Comparison of ENCODE assay signal across 11 mouse cellular contexts in the genomic region with DNA sequence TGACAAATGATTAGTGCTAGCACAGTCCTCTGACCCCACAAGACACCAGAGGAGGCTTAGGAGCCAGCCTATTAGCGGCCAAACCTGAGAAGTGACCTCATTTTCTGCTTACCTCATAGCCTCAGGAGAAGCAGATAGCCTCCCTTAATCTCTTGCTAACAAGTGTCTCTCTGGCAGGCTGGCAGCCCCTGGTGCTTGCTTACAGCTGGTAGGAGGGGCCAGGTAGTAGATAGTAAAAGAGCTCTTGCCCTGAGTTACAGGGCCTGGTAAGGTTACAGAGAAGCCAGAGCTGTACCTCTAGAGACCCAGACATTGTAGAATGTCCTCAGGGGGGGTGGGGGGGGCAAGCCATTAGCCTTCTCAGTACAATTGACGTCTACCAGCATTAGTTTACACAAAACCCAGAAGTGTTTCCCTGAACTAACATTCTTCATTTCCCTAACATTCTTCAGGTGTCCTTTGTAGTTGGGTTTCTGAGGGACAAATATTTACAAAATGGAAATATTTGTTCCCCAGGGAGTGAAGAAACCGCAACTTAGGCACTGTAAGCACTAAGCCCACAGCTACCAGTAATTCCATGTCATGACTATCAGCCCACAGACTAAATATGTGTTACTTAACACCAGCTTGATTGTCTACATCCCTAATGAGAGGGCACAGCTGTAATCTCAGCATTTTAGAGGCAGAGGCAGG. TPM values are rescaled to one million over a fixed set of nuclear protein-coding genes. Genes with fewer than 3 reads are reported as not detected.
A peak's percentile ranks its signal among the peaks of the same experiment; 100 is the strongest.
DNase-seq lines count a peak whose midpoint lies in the region; ATAC-seq and TF ChIP-seq lines count a peak whose summit lies in the region.
"Had no signal": no experiment of that assay in that cellular context is flagged by ENCODE, and none has a peak within 500 bp of the region (broad histone marks: within the 10 kb centered on the region; RNA-seq: fewer than 3 reads in every experiment).

No protein-coding gene starts in this region.

- 33% methylated on average over 3 of the region's 3 CpGs for WGBS in intestine, embryonic 16.5 days
- WGBS in intestine, postnatal 0 days = 36% methylated on average over 3 of the region's 3 CpGs
- 34% methylated on average over 3 of the region's 3 CpGs for WGBS in heart, embryonic 11.5 days (ENCODE audit: insufficient replicate concordance)
- 37% methylated on average over 3 of the region's 3 CpGs for WGBS in liver, embryonic 16.5 days (ENCODE audit: insufficient replicate concordance)
- 61% methylated on average over 3 of the region's 3 CpGs for WGBS in midbrain, embryonic 16.5 days

- DNase-seq in spleen, postnatal 36 days (ENCODE audit: low spot score in 2 of 2) = peak; percentile 48 to 67
- no peak for DNase-seq in layer of hippocampus, postnatal 14 days (ENCODE audit: low spot score in 2 of 2)
- no peak for DNase-seq in gastrocnemius, postnatal 36 days
- DNase-seq: right cerebral cortex, adult 18-20 months had no signal

- no peak overlapping the region for H3K27ac ChIP-seq in intestine, embryonic 16.5 days (ENCODE audit: low read length)
- H3K27ac ChIP-seq in intestine, postnatal 0 days (ENCODE audit: low read depth, low read length) = no peak overlapping the region
- H3K27ac ChIP-seq in heart, embryonic 11.5 days (ENCODE audit: low read depth, low read length) = peak overlapping the region; percentile 36; the same call in 1 of the 2 replicates
- H3K27ac ChIP-seq in liver, embryonic 16.5 days (ENCODE audit: low read length) = peak overlapping the region; percentile 89
- no peak overlapping the region for H3K27ac ChIP-seq in midbrain, embryonic 16.5 days (ENCODE audit: low read length)

- no peak for TF ChIP-seq CTCF in intestine, postnatal 0 days (IDR thresholded peaks at IDR 0.05; ENCODE audit: low read depth)

- H3K4me1 ChIP-seq in intestine, embryonic 16.5 days (ENCODE audit: control insufficient read depth, insufficient read depth, low read length) = peaks cover 5% of the 10 kb centered on the region
- H3K4me1 ChIP-seq in intestine, postnatal 0 days (replicated peaks; ENCODE audit: control insufficient read depth, insufficient read depth, low read length) = no peaks in the 10 kb centered on the region
- peaks cover 40% of the 10 kb centered on the region for H3K4me1 ChIP-seq in heart, embryonic 11.5 days (ENCODE audit: control insufficient read depth, insufficient read depth, low read length)
- H3K4me1 ChIP-seq in liver, embryonic 16.5 days (ENCODE audit: control insufficient read depth, low read depth, low read length) = peaks cover 51% of the 10 kb centered on the region
- peaks cover 21% of the 10 kb centered on the region for H3K4me1 ChIP-seq in midbrain, embryonic 16.5 days (ENCODE audit: control insufficient read depth, insufficient read depth, low read length)

- ATAC-seq in intestine, embryonic 16.5 days = 0 out of 2 replicates have a peak, but pooled peaks have one; percentile 26
- no peak for ATAC-seq in intestine, postnatal 0 days
- peak; percentile 52 for ATAC-seq in heart, embryonic 11.5 days (replicated peaks; ENCODE audit: insufficient number of reproducible peaks, low FRiP score, low TSS enrichment)
- ATAC-seq in liver, embryonic 16.5 days (ENCODE audit: low read depth) = peak; percentile 93
- ATAC-seq in midbrain, embryonic 16.5 days = no peak
- ATAC-seq: hindbrain, embryonic 16.5 days had no signal

- H3K9ac ChIP-seq in intestine, embryonic 16.5 days (ENCODE audit: low read depth, low read length) = no peak overlapping the region
- no peak overlapping the region for H3K9ac ChIP-seq in intestine, postnatal 0 days (ENCODE audit: low read depth, low read length)
- no peak overlapping the region for H3K9ac ChIP-seq in heart, embryonic 11.5 days (ENCODE audit: low read depth, low read length)
- H3K9ac ChIP-seq in liver, embryonic 16.5 days (ENCODE audit: low read depth, low read length) = peak overlapping the region; percentile 32; the same call in 1 of the 2 replicates
- H3K9ac ChIP-seq in midbrain, embryonic 16.5 days (ENCODE audit: low read depth, low read length) = no peak overlapping the region

- intact Hi-C loops in gastrocnemius, postnatal 36 days (cut with DNase I) = no loop called here

- H3K27me3 ChIP-seq in intestine, embryonic 16.5 days (replicated peaks; ENCODE audit: control insufficient read depth, insufficient read depth, low read length) = no peaks in the 10 kb centered on the region
- H3K27me3 ChIP-seq in intestine, postnatal 0 days (replicated peaks; ENCODE audit: control insufficient read depth, insufficient read depth, low read length) = no peaks in the 10 kb centered on the region
- H3K27me3 ChIP-seq in heart, embryonic 11.5 days (ENCODE audit: control insufficient read depth, insufficient read depth, low read length) = 0 out of 2 replicates have a peak, but pooled peaks cover 2% of the 10 kb centered on the region
- peaks cover 27% of the 10 kb centered on the region for H3K27me3 ChIP-seq in liver, embryonic 16.5 days (ENCODE audit: control insufficient read depth, insufficient read depth, low read depth, low read length)
- peaks cover 9% of the 10 kb centered on the region; the same call in 1 of the 2 replicates for H3K27me3 ChIP-seq in midbrain, embryonic 16.5 days (ENCODE audit: control insufficient read depth, insufficient read depth, low read depth, low read length)

- H3K4me2 ChIP-seq in intestine, embryonic 16.5 days (ENCODE audit: low read depth, low read length) = no peak overlapping the region
- H3K4me2 ChIP-seq in intestine, postnatal 0 days (replicated peaks; ENCODE audit: low read depth) = no peak overlapping the region
- H3K4me2 ChIP-seq in heart, embryonic 11.5 days = no peak overlapping the region
- H3K4me2 ChIP-seq in liver, embryonic 16.5 days (ENCODE audit: low read depth, low read length) = peak overlapping the region; percentile 36
- no peak overlapping the region for H3K4me2 ChIP-seq in midbrain, embryonic 16.5 days (ENCODE audit: low read length)

- no peak overlapping the region for H3K4me3 ChIP-seq in intestine, embryonic 16.5 days (ENCODE audit: low read length)
- no peak overlapping the region for H3K4me3 ChIP-seq in intestine, postnatal 0 days (ENCODE audit: low read depth, low read length)
- no peak overlapping the region for H3K4me3 ChIP-seq in heart, embryonic 11.5 days (ENCODE audit: low read depth, low read length)
- no peak overlapping the region for H3K4me3 ChIP-seq in liver, embryonic 16.5 days (ENCODE audit: low read depth, low read length)
- H3K4me3 ChIP-seq in midbrain, embryonic 16.5 days (ENCODE audit: low read depth, low read length) = no peak overlapping the region
- H3K4me3 ChIP-seq: myocyte had no signal

- H3K9me3 ChIP-seq in intestine, embryonic 16.5 days (ENCODE audit: control insufficient read depth, low read length) = no peaks in the 10 kb centered on the region
- no peaks in the 10 kb centered on the region for H3K9me3 ChIP-seq in intestine, postnatal 0 days (ENCODE audit: control insufficient read depth)
- H3K9me3 ChIP-seq in heart, embryonic 11.5 days (replicated peaks; ENCODE audit: control insufficient read depth, low read length) = no peaks in the 10 kb centered on the region
- no peaks in the 10 kb centered on the region for H3K9me3 ChIP-seq in liver, embryonic 16.5 days (replicated peaks; ENCODE audit: control insufficient read depth, low read length)
- H3K9me3 ChIP-seq in midbrain, embryonic 16.5 days (replicated peaks; ENCODE audit: control insufficient read depth, low read length, poor library complexity, severe bottlenecking) = no peaks in the 10 kb centered on the region

- no peaks in the 10 kb centered on the region for H3K36me3 ChIP-seq in intestine, embryonic 16.5 days (ENCODE audit: control insufficient read depth, insufficient read depth, low read length)
- H3K36me3 ChIP-seq in intestine, postnatal 0 days (ENCODE audit: control insufficient read depth, insufficient read depth) = no peaks in the 10 kb centered on the region
- H3K36me3 ChIP-seq in heart, embryonic 11.5 days (ENCODE audit: control insufficient read depth, insufficient read depth, low read length) = no peaks in the 10 kb centered on the region
- no peaks in the 10 kb centered on the region for H3K36me3 ChIP-seq in liver, embryonic 16.5 days (ENCODE audit: control insufficient read depth, insufficient read depth)
- H3K36me3 ChIP-seq in midbrain, embryonic 16.5 days (ENCODE audit: control insufficient read depth, insufficient read depth, low read length) = no peaks in the 10 kb centered on the region

RNA-seq across cellular contexts. Expression of a gene that starts 5.0 kb away (rescaled TPM):
- polyA plus RNA-seq in intestine, embryonic 16.5 days (2015; fragmentation: Nextera tagmentation; extraction: Ambion mirVana) = 1.6 and 1.7 TPM in 2 replicates
- polyA plus RNA-seq in intestine, postnatal 0 days (2015; fragmentation: Nextera tagmentation; extraction: Ambion mirVana) = 1.5 and 2.3 TPM in 2 replicates
- 1.7 and 1.8 TPM in 2 replicates for polyA plus RNA-seq in heart, embryonic 11.5 days (2014; fragmentation: Nextera tagmentation; extraction: Ambion mirVana)
- polyA plus RNA-seq in liver, embryonic 16.5 days (2015; fragmentation: Nextera tagmentation; extraction: Ambion mirVana) = 0.11 and 0.28 TPM in 2 replicates
- 10 to 100 TPM; 50.0 to 50.9 TPM for total RNA-seq in layer of hippocampus, postnatal 14 days (2021)
- 5.5 and 7.0 TPM in 2 replicates for polyA plus RNA-seq in midbrain, embryonic 16.5 days (2015; fragmentation: Nextera tagmentation; extraction: Ambion mirVana)
- 1 to 10 TPM; 3.3 to 4.0 TPM for total RNA-seq in gastrocnemius, postnatal 36 days (2021)

RNA-seq across cellular contexts. Expression of a gene that starts 12.0 kb away (rescaled TPM):
- 33.7 and 35.3 TPM in 2 replicates for polyA plus RNA-seq in intestine, embryonic 16.5 days (2015; fragmentation: Nextera tagmentation; extraction: Ambion mirVana)
- 11.4 and 12.8 TPM in 2 replicates for polyA plus RNA-seq in intestine, postnatal 0 days (2015; fragmentation: Nextera tagmentation; extraction: Ambion mirVana)
- 23.6 and 28.0 TPM in 2 replicates for polyA plus RNA-seq in heart, embryonic 11.5 days (2014; fragmentation: Nextera tagmentation; extraction: Ambion mirVana)
- polyA plus RNA-seq in liver, embryonic 16.5 days (2015; fragmentation: Nextera tagmentation; extraction: Ambion mirVana) = 13.3 and 16.1 TPM in 2 replicates
- 10 to 100 TPM in 1 of 2 experiments, 1 to 10 TPM in 1; 9.5 to 12.3 TPM for total RNA-seq in layer of hippocampus, postnatal 14 days (2021)
- 24.6 and 27.1 TPM in 2 replicates for polyA plus RNA-seq in midbrain, embryonic 16.5 days (2015; fragmentation: Nextera tagmentation; extraction: Ambion mirVana)
- total RNA-seq in gastrocnemius, postnatal 36 days (2021) = 1 to 10 TPM; 8.7 to 9.6 TPM

Comparison
In these comparisons a context has a peak if more than half of its experiments do, and no peak if none do; other contexts are left out.
1. ATAC-seq: peak in intestine, embryonic 16.5 days (single experiment), heart, embryonic 11.5 days (single experiment) and liver, embryonic 16.5 days (single experiment); none in intestine, postnatal 0 days (single experiment) and midbrain, embryonic 16.5 days (single experiment).
2. H3K27ac ChIP-seq: peak in heart, embryonic 11.5 days (single experiment) and liver, embryonic 16.5 days (single experiment); none in intestine, embryonic 16.5 days (single experiment), intestine, postnatal 0 days (single experiment) and midbrain, embryonic 16.5 days (single experiment).
3. DNase-seq: peak in spleen, postnatal 36 days (2 of 2); none in layer of hippocampus, postnatal 14 days (0 of 2) and gastrocnemius, postnatal 36 days (0 of 2).